Mouse (Mus musculus): ENCODE results near the gene P2rx7. TPM values are rescaled to one million over a fixed set of nuclear protein-coding genes. Genes with fewer than 3 reads are reported as not detected.

P2rx7 gene
- 1.1 and 1.2 TPM in 2 replicates for polyA plus RNA-seq (2016; fragmentation: Nextera tagmentation; extraction: Ambion mirVana)

- Histone ChIP-seq H3K4me3 (no peak within 1 kb of the TSS), H3K27ac (no peak within 1 kb of the TSS), H3K4me2 (peak within 1 kb of the TSS; percentile 27; the same call in 1 of the 2 replicates), H3K27me3 (replicated peaks) (peaks cover 30% of the 10 kb centered on the region), H3K36me3 (no peaks in the 10 kb centered on the region), H3K9ac (no peak within 1 kb of the TSS), H3K4me1 (peaks cover 41% of the 10 kb centered on the region), H3K9me3 (replicated peaks) (no peaks in the 10 kb centered on the region)
- WGBS (ENCODE audit: insufficient replicate concordance), result 35% methylated on average over 12 of the region's 12 CpGs
- no peak for ATAC-seq
Measured at GRCm38 (mm10) chr5:122643701-122644100, at the start of gene P2rx7. TSS of gene P2rx7 (plus strand) at chr5:122643911.

GRCm38 (mm10) chr5:122595470-122595869 lies 48.2 kb upstream of the P2rx7 start:
- Histone ChIP-seq H3K4me1 (no peaks in the 10 kb centered on the region), H3K27me3 (replicated peaks) (no peaks in the 10 kb centered on the region), H3K4me3 (no peak overlapping the region), H3K4me2 (no peak overlapping the region), H3K27ac (no peak overlapping the region), H3K9me3 (replicated peaks) (no peaks in the 10 kb centered on the region), H3K36me3 (peaks cover 8% of the 10 kb centered on the region), H3K9ac (no peak overlapping the region)
- ATAC-seq, result no peak
- WGBS (ENCODE audit: insufficient replicate concordance), result 71% methylated on average over 4 of the region's 4 CpGs

GRCm38 (mm10) chr5:122602233-122602632 lies 41.5 kb upstream of the P2rx7 start:
- H3K4me2 ChIP-seq, result no peak overlapping the region
- H3K4me1 ChIP-seq, result no peaks in the 10 kb centered on the region
- ATAC-seq, result no peak
- no peak overlapping the region for H3K4me3 ChIP-seq
- no peak overlapping the region for H3K9ac ChIP-seq
- H3K27me3 ChIP-seq (replicated peaks), result no peaks in the 10 kb centered on the region
- H3K9me3 ChIP-seq (replicated peaks), result no peaks in the 10 kb centered on the region
- H3K36me3 ChIP-seq, result peaks cover 4% of the 10 kb centered on the region
- 34% methylated on average over 11 of the region's 11 CpGs for WGBS (ENCODE audit: insufficient replicate concordance)
- no peak overlapping the region for H3K27ac ChIP-seq

DNA sequence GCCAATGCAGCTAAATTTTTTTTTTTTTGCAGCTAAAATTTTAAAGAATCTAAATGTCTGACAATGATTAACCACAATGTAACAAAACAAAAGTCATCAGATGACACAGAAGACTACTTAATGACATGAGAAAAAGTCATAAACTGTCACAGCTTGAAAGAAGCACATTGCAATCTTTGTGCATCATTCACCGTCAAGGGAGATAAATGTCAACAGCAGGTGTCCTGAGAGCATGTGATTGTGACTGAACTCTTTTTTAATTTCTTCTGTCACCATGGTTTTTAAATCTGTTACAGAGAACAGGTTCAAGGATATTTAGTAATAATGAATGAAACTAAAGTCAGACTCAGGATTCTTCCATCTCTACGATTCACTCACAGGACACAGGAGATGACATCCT lies 38.8 kb upstream of the P2rx7 start:
- Histone ChIP-seq H3K9ac (no peak overlapping the region), H3K4me2 (no peak overlapping the region), H3K4me1 (no peaks in the 10 kb centered on the region), H3K27ac (no peak overlapping the region), H3K36me3 (no peaks in the 10 kb centered on the region), H3K27me3 (replicated peaks) (no peaks in the 10 kb centered on the region), H3K4me3 (no peak overlapping the region), H3K9me3 (replicated peaks) (no peaks in the 10 kb centered on the region)
- no peak for ATAC-seq
- WGBS (ENCODE audit: insufficient replicate concordance), result 83% methylated on average over 2 of the region's 2 CpGs

GRCm38 (mm10) chr5:122611651-122612050 lies 32.1 kb upstream of the P2rx7 start:
- Histone ChIP-seq H3K9ac (no peak overlapping the region), H3K9me3 (replicated peaks) (no peaks in the 10 kb centered on the region), H3K27me3 (replicated peaks) (peaks cover 13% of the 10 kb centered on the region), H3K4me1 (peaks cover 13% of the 10 kb centered on the region), H3K4me3 (no peak overlapping the region), H3K36me3 (no peaks in the 10 kb centered on the region), H3K27ac (no peak overlapping the region), H3K4me2 (no peak overlapping the region)
- no peak for ATAC-seq
- WGBS (ENCODE audit: insufficient replicate concordance), result 55% methylated on average over 5 of the region's 5 CpGs

- Histone ChIP-seq H3K9me3 (replicated peaks) (no peaks in the 10 kb centered on the region), H3K4me1 (peaks cover 13% of the 10 kb centered on the region), H3K4me3 (peak within 1 kb of the TSS; percentile 69), H3K9ac (peak within 1 kb of the TSS; percentile 68), H3K27ac (no peak within 1 kb of the TSS), H3K36me3 (no peaks in the 10 kb centered on the region), H3K4me2 (peak within 1 kb of the TSS; percentile 98), H3K27me3 (replicated peaks) (peaks cover 19% of the 10 kb centered on the region)
- WGBS (ENCODE audit: insufficient replicate concordance), result 6% methylated on average over 67 of the region's 67 CpGs
- ATAC-seq, result peak; percentile 90
Measured at GRCm38 (mm10) chr5:122613908-122614732, 29.6 kb upstream of the P2rx7 start, which contains the start of gene Ift81. TSS of gene Ift81 (minus strand) at chr5:122614518.

DNA sequence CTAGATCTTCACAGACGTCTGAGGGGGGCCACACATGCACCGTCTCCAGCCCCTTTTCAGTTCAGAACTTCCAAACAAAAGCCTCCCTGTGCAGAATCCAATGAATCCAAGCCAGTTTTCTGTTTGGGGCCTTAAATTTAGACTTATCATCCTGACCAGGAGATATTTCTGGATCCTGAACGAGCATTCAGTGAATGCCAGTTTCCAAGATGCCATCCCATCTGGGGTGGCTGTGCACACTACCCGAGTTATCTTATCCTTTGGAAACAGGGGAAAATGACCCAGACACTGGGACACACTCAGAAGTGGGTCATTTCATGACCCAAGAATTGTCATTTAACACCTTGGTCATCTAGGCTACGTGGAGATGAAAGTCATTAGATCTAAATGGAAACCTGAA lies 26.0 kb upstream of the P2rx7 start:
- no peaks in the 10 kb centered on the region for H3K36me3 ChIP-seq
- no peak overlapping the region for H3K4me2 ChIP-seq
- H3K27me3 ChIP-seq (replicated peaks), result peaks cover 16% of the 10 kb centered on the region
- WGBS (ENCODE audit: insufficient replicate concordance), result 53% methylated on average over 5 of the region's 5 CpGs
- H3K4me3 ChIP-seq, result no peak overlapping the region
- peaks cover 13% of the 10 kb centered on the region for H3K4me1 ChIP-seq
- H3K27ac ChIP-seq, result no peak overlapping the region
- no peak for ATAC-seq
- no peak overlapping the region for H3K9ac ChIP-seq
- no peaks in the 10 kb centered on the region for H3K9me3 ChIP-seq (replicated peaks)

DNA sequence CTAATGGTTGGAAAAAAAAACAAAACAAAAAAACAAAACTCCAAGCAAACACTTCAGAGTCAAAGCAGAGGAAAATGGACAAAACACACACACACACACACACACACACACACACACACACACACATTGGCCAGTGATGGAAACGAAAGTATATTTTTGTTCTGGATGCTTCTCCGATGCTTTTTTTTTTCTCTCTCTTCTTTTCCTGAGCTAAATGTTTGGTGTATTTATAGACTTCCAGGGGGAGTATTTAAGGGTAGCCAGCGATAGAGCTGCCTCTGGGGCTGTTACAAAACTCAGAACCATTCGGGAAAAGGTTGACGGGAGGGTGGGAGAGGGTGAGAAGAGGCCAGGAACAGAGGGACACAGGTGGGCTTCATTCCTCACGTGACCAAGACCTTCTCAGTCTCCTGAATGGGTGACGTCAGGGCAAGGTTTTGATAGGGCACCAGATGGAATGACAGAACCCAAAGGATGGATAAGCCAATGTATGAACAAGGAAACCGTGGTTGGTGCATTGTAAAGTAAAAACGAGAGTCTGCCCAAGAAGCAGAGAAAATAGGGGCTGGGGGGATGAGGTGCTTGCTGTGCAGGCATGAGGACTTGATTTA lies 23.9 kb upstream of the P2rx7 start:
- WGBS (ENCODE audit: insufficient replicate concordance), result 66% methylated on average over 9 of the region's 9 CpGs
- Histone ChIP-seq H3K4me2 (no peak overlapping the region), H3K4me1 (peaks cover 13% of the 10 kb centered on the region), H3K36me3 (no peaks in the 10 kb centered on the region), H3K9me3 (replicated peaks) (no peaks in the 10 kb centered on the region), H3K9ac (no peak overlapping the region), H3K4me3 (no peak overlapping the region), H3K27ac (no peak overlapping the region), H3K27me3 (replicated peaks) (peaks cover 6% of the 10 kb centered on the region; the same call in 1 of the 2 replicates)
- no peak for ATAC-seq

DNA sequence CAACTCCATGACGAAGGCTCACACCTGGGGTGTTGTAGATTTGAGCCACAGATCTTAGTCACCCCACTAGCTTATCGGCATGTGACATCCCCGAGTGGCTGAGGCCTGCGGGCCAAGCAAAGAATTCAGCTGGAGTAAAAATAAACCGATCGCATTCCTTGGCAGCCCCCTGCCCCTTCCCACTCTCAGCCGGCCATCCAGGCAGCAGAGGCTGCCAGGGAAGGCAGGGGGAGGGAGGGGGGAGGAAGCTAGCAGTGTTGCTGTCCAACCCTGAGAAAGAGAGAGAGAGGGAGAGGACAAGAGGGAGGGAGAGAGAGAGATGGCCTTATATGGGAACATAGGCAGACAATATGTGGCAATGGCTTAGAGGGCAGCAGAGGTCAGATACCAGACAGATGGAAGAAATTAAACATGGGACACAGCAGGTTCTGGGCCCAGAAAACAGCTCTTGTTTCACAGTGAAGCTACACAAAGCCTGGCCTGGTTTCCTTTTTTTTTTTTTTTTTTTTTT lies 22.3 kb upstream of the P2rx7 start:
- 36% methylated on average over 7 of the region's 7 CpGs for WGBS (ENCODE audit: insufficient replicate concordance)
- no peak overlapping the region for H3K27ac ChIP-seq
- no peak for ATAC-seq

GRCm38 (mm10) chr5:122622526-122622925 lies 21.2 kb upstream of the P2rx7 start:
- Histone ChIP-seq H3K4me1 (peaks cover 16% of the 10 kb centered on the region), H3K9ac (no peak overlapping the region), H3K4me2 (no peak overlapping the region), H3K4me3 (no peak overlapping the region), H3K27me3 (replicated peaks) (no peaks in the 10 kb centered on the region), H3K9me3 (replicated peaks) (no peaks in the 10 kb centered on the region), H3K27ac (no peak overlapping the region), H3K36me3 (no peaks in the 10 kb centered on the region)
- no peak for ATAC-seq
- 60% methylated on average over 5 of the region's 5 CpGs for WGBS (ENCODE audit: insufficient replicate concordance)

More for the DNA sequence above, 22.3 kb upstream of the P2rx7 start:
- H3K4me1 ChIP-seq, result peaks cover 16% of the 10 kb centered on the region
- peaks cover 6% of the 10 kb centered on the region; the same call in 1 of the 2 replicates for H3K27me3 ChIP-seq (replicated peaks)
- no peak overlapping the region for H3K4me3 ChIP-seq
- no peak overlapping the region for H3K9ac ChIP-seq
- no peak overlapping the region for H3K4me2 ChIP-seq
- H3K9me3 ChIP-seq (replicated peaks), result no peaks in the 10 kb centered on the region
- no peaks in the 10 kb centered on the region for H3K36me3 ChIP-seq

DNA sequence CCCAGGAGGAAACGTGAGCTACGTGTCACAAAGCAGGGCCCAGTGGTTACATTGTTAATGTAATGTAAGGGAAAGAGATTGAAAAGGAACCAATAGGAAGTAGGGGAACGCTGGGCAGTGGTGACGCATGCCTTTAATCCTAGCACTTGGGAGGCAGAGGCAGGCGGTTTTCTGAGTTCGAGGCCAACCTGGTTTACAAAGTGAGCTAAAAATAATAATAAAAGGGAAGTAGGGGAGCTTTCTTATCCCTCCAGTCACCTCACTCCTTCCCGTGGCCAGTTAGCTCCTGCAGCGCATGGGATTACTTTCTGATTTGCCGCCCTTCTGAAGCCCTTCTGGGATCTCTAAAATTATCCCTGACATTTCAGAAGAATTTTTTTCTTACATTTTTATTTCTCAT lies 19.9 kb upstream of the P2rx7 start:
- Histone ChIP-seq H3K27ac (no peak overlapping the region), H3K9me3 (replicated peaks) (no peaks in the 10 kb centered on the region), H3K27me3 (replicated peaks) (0 out of 2 replicates have a peak, but pooled peaks cover 3% of the 10 kb centered on the region), H3K4me1 (peaks cover 16% of the 10 kb centered on the region), H3K4me3 (no peak overlapping the region), H3K36me3 (no peaks in the 10 kb centered on the region), H3K9ac (no peak overlapping the region), H3K4me2 (no peak overlapping the region)
- no peak for ATAC-seq
- WGBS (ENCODE audit: insufficient replicate concordance), result 43% methylated on average over 9 of the region's 9 CpGs

DNA sequence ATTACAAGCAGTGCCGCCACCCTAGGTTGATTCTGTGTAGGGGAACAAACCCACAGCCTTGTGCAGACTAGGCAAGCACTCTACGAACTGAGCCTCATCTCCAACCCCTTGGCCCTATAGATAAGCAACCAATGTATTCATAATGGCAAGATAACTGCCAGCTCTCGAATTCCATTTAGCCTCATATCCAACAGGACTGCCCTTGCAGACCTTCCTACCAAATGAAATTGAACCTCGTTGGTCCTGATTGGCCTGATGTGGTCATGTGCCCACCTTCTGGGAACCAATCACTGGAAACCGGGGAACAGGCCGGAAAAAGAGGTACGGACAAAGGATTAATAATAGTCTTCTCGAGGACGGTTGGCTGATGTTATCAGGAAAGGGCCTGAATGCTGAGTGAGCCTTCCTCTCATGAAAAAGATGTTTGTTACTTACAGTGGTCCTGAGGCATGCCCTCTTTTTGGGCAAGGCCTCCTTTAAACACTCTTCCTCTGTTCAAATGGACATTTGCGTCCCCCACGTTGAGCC lies 18.7 kb upstream of the P2rx7 start:
- Histone ChIP-seq H3K9ac (no peak overlapping the region), H3K4me2 (no peak overlapping the region; the same call in 1 of the 2 replicates), H3K27ac (no peak overlapping the region), H3K9me3 (replicated peaks) (no peaks in the 10 kb centered on the region), H3K4me1 (peaks cover 16% of the 10 kb centered on the region), H3K36me3 (no peaks in the 10 kb centered on the region), H3K27me3 (replicated peaks) (0 out of 2 replicates have a peak, but pooled peaks cover 3% of the 10 kb centered on the region), H3K4me3 (no peak overlapping the region)
- 53% methylated on average over 11 of the region's 11 CpGs for WGBS (ENCODE audit: insufficient replicate concordance)
- ATAC-seq, result no peak

Measured in liver, embryonic 12.5 days (tissue).